8 mouse cellular contexts compared by ENCODE assay signal in the genomic region with DNA sequence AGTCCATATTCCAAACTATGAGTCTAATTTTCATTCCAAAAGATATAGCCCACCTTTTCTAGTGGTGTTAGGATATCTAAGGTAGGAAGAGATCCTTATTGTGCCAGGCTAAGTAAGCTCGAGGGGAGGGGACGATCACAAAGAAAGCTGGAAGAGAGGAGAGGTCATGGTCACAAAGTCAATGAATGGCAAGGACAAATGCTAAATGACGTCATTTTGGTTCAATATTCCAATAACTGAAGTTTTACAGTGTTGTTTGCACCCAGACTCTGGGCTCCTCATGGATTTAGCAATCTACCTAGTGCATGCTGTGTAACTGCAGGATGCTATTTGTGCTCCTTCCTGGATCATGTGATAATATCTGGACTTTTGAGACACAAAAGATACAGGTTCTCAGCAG. TPM values are rescaled to one million over a fixed set of nuclear protein-coding genes. Genes with fewer than 3 reads are reported as not detected.
DNase-seq lines count a peak whose midpoint lies in the region; ATAC-seq and TF ChIP-seq lines count a peak whose summit lies in the region.

No protein-coding gene starts in this region.

- TF ChIP-seq EP300 in CH12.LX (IDR thresholded peaks at IDR 0.05; ENCODE audit: low read length) = no peak

- no peaks in the 10 kb centered on the region for H3K9me3 ChIP-seq in heart, embryonic 15.5 days (replicated peaks)
- no peaks in the 10 kb centered on the region for H3K9me3 ChIP-seq in CH12.LX (replicated peaks; ENCODE audit: low read length)
- no peaks in the 10 kb centered on the region for H3K9me3 ChIP-seq in forebrain, embryonic 15.5 days
- no peaks in the 10 kb centered on the region for H3K9me3 ChIP-seq in liver, embryonic 13.5 days (replicated peaks)

- peaks cover 30% of the 10 kb centered on the region for H3K79me2 ChIP-seq in CH12.LX (replicated peaks; ENCODE audit: control insufficient read depth, extremely low read depth, insufficient read depth, poor library complexity, severe bottlenecking)

- H3K27me3 ChIP-seq in heart, embryonic 15.5 days = peaks cover 17% of the 10 kb centered on the region; the same call in 1 of the 2 replicates
- peaks cover 29% of the 10 kb centered on the region for H3K27me3 ChIP-seq in CH12.LX (replicated peaks)
- no peaks in the 10 kb centered on the region for H3K27me3 ChIP-seq in forebrain, embryonic 15.5 days
- peaks cover 54% of the 10 kb centered on the region for H3K27me3 ChIP-seq in liver, embryonic 13.5 days

- H3K4me2 ChIP-seq in heart, embryonic 15.5 days = peak overlapping the region; percentile 81
- peak overlapping the region; percentile 72 for H3K4me2 ChIP-seq in CH12.LX (ENCODE audit: insufficient read depth, low read depth, poor library complexity, severe bottlenecking)
- H3K4me2 ChIP-seq in forebrain, embryonic 15.5 days (replicated peaks) = peak overlapping the region; percentile 63
- H3K4me2 ChIP-seq in liver, embryonic 13.5 days = peak overlapping the region; percentile 99

- dilution Hi-C loops in CH12.LX (cut with MboI; ENCODE audit: extremely low pct_ligation_motif_present, extremely low pct_unique_long_range_greater_than_20kb, low sequenced_read_pairs) = no loop called here

- no peaks in the 10 kb centered on the region for H3K36me3 ChIP-seq in heart, embryonic 15.5 days
- H3K36me3 ChIP-seq in CH12.LX (replicated peaks in 1 of 2; ENCODE audit: control insufficient read depth in 1 of 2, insufficient read depth in 1 of 2, low read length in 1 of 2) = no peaks in the 10 kb centered on the region
- no peaks in the 10 kb centered on the region for H3K36me3 ChIP-seq in forebrain, embryonic 15.5 days
- no peaks in the 10 kb centered on the region for H3K36me3 ChIP-seq in liver, embryonic 13.5 days

- no peak for TF ChIP-seq RAD21 in CH12.LX (IDR thresholded peaks at IDR 0.05; ENCODE audit: low read depth, low read length)

- H3K9ac ChIP-seq in heart, embryonic 15.5 days = peak overlapping the region; percentile 8; the same call in 1 of the 2 replicates
- peak overlapping the region; percentile 72; the same call in 1 of the 2 replicates for H3K9ac ChIP-seq in CH12.LX (ENCODE audit: insufficient read depth, low read depth)
- H3K9ac ChIP-seq in forebrain, embryonic 15.5 days (replicated peaks) = no peak overlapping the region; the same call in 1 of the 2 replicates
- H3K9ac ChIP-seq in liver, embryonic 13.5 days = no peak overlapping the region

- no peak for DNase-seq in heart, postnatal 4 days
- no peak for DNase-seq in CH12.LX (ENCODE audit: extremely low read depth)
- DNase-seq in liver, embryonic 13.5 days = no peak
- no peak for DNase-seq in testis, postnatal 14 days (ENCODE audit: low spot score)
- DNase-seq in frontal cortex, postnatal 14 days (ENCODE audit: low spot score in 2 of 2) = no peak
- no peak for DNase-seq in thymus, adult 18-20 months

- in situ Hi-C loops in CH12.LX (cut with MboI; ENCODE audit: low pct_ligation_motif_present, low pct_unique_long_range_greater_than_20kb, low sequenced_read_pairs) = loop anchor here (5.0 kb wide), 2 partner anchors 41 to 171 kb away; a partner anchor contains a TSS

- no peak for TF ChIP-seq CTCF in CH12.LX (conservative IDR thresholded peaks at IDR 0.05 in 1 of 2, IDR thresholded peaks at IDR 0.05 in 1 of 2; ENCODE audit: low read depth in 2 of 2, low read length in 2 of 2)

- no peak for ATAC-seq in heart, embryonic 15.5 days (replicated peaks; ENCODE audit: insufficient number of reproducible peaks, insufficient read depth, low FRiP score, low read depth)
- no peak for ATAC-seq in forebrain, embryonic 15.5 days (replicated peaks)
- ATAC-seq in liver, embryonic 13.5 days (ENCODE audit: low read depth) = no peak

- WGBS in heart, embryonic 15.5 days = 66% methylated on average over 3 of the region's 3 CpGs
- WGBS in forebrain, embryonic 15.5 days = 53% methylated on average over 3 of the region's 3 CpGs
- 60% methylated on average over 3 of the region's 3 CpGs for WGBS in liver, embryonic 13.5 days (ENCODE audit: insufficient replicate concordance)

- no peak overlapping the region for H3K4me3 ChIP-seq in heart, embryonic 15.5 days
- no peak overlapping the region for H3K4me3 ChIP-seq in CH12.LX (replicated peaks in 1 of 3; ENCODE audit: low read depth in 2 of 3, low read length in 2 of 3, poor library complexity in 1 of 3)
- H3K4me3 ChIP-seq in forebrain, embryonic 15.5 days = no peak overlapping the region
- peak overlapping the region; percentile 87; the same call in 1 of the 2 replicates for H3K4me3 ChIP-seq in liver, embryonic 13.5 days (replicated peaks)

- no peak for TF ChIP-seq POLR2A in CH12.LX (IDR thresholded peaks at IDR 0.05; ENCODE audit: low read depth, low read length)

- H3K4me1 ChIP-seq in heart, embryonic 15.5 days (replicated peaks) = peaks cover 21% of the 10 kb centered on the region
- peaks cover 2 to 34% of the 10 kb centered on the region in 2 experiments; a peak in 3 of 4 replicates for H3K4me1 ChIP-seq in CH12.LX (ENCODE audit: control insufficient read depth in 1 of 2, insufficient read depth in 2 of 2)
- peaks cover 31% of the 10 kb centered on the region for H3K4me1 ChIP-seq in forebrain, embryonic 15.5 days
- H3K4me1 ChIP-seq in liver, embryonic 13.5 days (replicated peaks) = peaks cover 38% of the 10 kb centered on the region

- no peak overlapping the region for H3K27ac ChIP-seq in heart, embryonic 15.5 days
- H3K27ac ChIP-seq in CH12.LX (ENCODE audit: insufficient read depth, low read depth) = no peak overlapping the region
- H3K27ac ChIP-seq in forebrain, embryonic 15.5 days (replicated peaks) = peak overlapping the region; percentile 99
- no peak overlapping the region for H3K27ac ChIP-seq in liver, embryonic 13.5 days

TF ChIP-seq in CH12.LX, 34 proteins besides CTCF, POLR2A, EP300 and RAD21:
- no peak for TF ChIP-seq MAFK (IDR thresholded peaks at IDR 0.05; ENCODE audit: insufficient replicate concordance, low read length)
- TF ChIP-seq MEF2A (IDR thresholded peaks at IDR 0.05; ENCODE audit: borderline replicate concordance, low read depth, low read length) = no peak

RNA-seq across cellular contexts. Expression of a gene that starts 1.2 kb away (rescaled TPM):
- polyA plus RNA-seq in heart, embryonic 15.5 days (2015; fragmentation: Nextera tagmentation; extraction: Ambion mirVana) = 6.6 and 7.3 TPM in 2 replicates
- total RNA-seq in heart, postnatal 4 days (2021) = 10 to 100 TPM; 25.4 to 27.4 TPM
- total RNA-seq in CH12.LX (2012; rRNA removed) (16.7 and 17.2 TPM in 2 replicates), CH12.LX (2014; rRNA removed) (6.1 and 6.9 TPM in 2 replicates)
- polyA plus RNA-seq in CH12.LX (2012; ENCODE audit: insufficient read length, low read depth) = 12.2 and 12.8 TPM in 2 replicates
- polyA plus RNA-seq in forebrain, embryonic 15.5 days (2015; fragmentation: Nextera tagmentation; extraction: Ambion mirVana) = 29.2 and 31.0 TPM in 2 replicates
- 2.8 and 2.9 TPM in 2 replicates for polyA plus RNA-seq in liver, embryonic 13.5 days (2015; fragmentation: Nextera tagmentation; extraction: Ambion mirVana)

Comparison
In these comparisons a context has a peak if more than half of its experiments do, and no peak if none do; other contexts are left out.
1. H3K9ac ChIP-seq: peak in heart, embryonic 15.5 days (single experiment) and CH12.LX (single experiment); none in forebrain, embryonic 15.5 days (single experiment) and liver, embryonic 13.5 days (single experiment).
2. Peak in every context shown above with its lines, with median percentiles within 50 percentile points of each other: H3K4me2 ChIP-seq.